Mouse (Mus musculus): ENCODE data around the gene Gucd1. TPM values are rescaled to one million over a fixed set of nuclear protein-coding genes. Genes with fewer than 3 reads are reported as not detected.
"Not testable (repeated sequence)": the region's sequence is repeated elsewhere in the genome, so short reads cannot be mapped to it uniquely, and the experiment has no call there.

Gene Gucd1
- polyA plus RNA-seq, 1 experiment from 2014 or later = 30.0 TPM

DNA sequence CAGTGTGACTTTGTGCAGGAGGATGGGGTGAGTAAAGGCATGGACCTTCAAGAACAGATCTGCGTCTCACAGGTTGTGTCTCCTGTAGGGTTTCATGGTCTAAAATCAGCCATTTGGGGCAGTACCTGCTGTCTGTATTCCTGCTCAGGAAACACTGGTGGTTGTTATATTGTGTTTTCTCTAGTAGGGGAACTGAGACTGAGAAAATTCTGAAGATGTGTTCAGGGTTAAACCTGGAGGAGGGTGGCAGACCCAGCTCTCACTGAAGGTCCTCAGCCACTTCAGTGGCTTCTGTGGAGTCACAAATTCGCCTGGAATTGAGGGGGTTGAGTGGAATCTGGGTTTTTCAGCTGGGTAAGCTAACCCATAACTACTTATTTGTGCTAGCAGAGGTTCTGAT is 12.6 kb upstream of the Gucd1 start:
- Histone ChIP-seq H3K27ac (ENCODE audit: low read depth, low read length) (no peak overlapping the region), H3K9ac (ENCODE audit: low read length) (no peak overlapping the region), H3K36me3 (ENCODE audit: control insufficient read depth, insufficient read depth, low read length) (peaks cover 7% of the 10 kb centered on the region; the same call in 1 of the 2 replicates), H3K27me3 (ENCODE audit: control insufficient read depth, insufficient read depth, low read length) (no peaks in the 10 kb centered on the region), H3K4me2 (ENCODE audit: low read depth, low read length, severe bottlenecking) (no peak overlapping the region), H3K4me1 (replicated peaks; ENCODE audit: control insufficient read depth, insufficient read depth, low read length) (no peaks in the 10 kb centered on the region), H3K9me3 (ENCODE audit: control insufficient read depth, low read length) (no peaks in the 10 kb centered on the region), H3K4me3 (ENCODE audit: low read depth, low read length) (no peak overlapping the region)
- DNase-seq (ENCODE audit: low spot score) (no peak), ATAC-seq (replicated peaks; ENCODE audit: low FRiP score) (no peak)
- WGBS = 89% methylated on average over 2 of the region's 2 CpGs

DNA sequence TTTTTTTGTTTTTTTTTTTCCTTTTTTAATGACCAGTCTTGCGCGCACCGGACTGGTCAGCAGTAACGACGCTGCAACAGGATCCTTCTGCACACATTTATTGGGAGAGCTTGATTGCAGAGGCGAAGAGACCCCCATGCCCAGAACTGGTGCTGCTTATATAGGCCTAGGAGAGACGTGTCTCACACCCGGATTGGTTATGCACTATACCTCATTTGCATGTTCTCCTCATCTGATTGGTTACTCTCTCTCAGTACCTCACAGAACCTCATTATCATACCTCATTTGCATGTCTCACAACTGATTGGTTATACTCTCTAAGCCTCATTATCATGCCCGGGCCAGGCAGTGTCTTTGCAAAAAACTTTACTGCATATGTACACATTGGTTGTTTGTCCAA is 7.7 kb upstream of the Gucd1 start:
- not testable (repeated sequence) for H3K4me2 ChIP-seq (ENCODE audit: low read depth, low read length, severe bottlenecking); H3K27me3 ChIP-seq (ENCODE audit: control insufficient read depth, insufficient read depth, low read length); H3K4me3 ChIP-seq (ENCODE audit: low read depth, low read length); H3K9ac ChIP-seq (ENCODE audit: low read length); H3K9me3 ChIP-seq (ENCODE audit: control insufficient read depth, low read length); ATAC-seq (replicated peaks; ENCODE audit: low FRiP score); H3K27ac ChIP-seq (ENCODE audit: low read depth, low read length); H3K4me1 ChIP-seq (replicated peaks; ENCODE audit: control insufficient read depth, insufficient read depth, low read length); DNase-seq (ENCODE audit: low spot score); H3K36me3 ChIP-seq (ENCODE audit: control insufficient read depth, insufficient read depth, low read length)
- WGBS = 95% methylated on average over 9 of the region's 9 CpGs

DNA sequence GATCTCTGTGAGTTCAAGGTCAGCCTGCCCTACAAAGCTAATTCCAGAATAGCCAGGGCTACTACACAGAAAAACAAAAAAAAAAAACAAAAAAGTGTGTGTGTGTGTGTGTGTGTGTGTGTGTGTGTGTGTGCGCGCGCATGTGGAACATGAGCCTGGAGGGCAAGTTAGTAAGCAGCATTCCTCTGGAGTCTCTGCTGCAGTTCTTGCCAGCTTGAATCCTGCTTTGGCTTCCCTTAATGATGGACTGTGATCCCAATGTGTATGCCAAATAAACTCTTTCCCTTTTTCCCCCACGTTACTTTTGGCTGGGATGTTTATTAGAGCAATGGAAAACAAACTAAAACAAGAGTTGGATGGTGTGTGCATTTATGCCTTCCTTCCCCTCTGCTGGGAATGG is 3.9 kb upstream of the Gucd1 start:
- Histone ChIP-seq H3K27ac (ENCODE audit: low read depth, low read length) (no peak overlapping the region), H3K36me3 (ENCODE audit: control insufficient read depth, insufficient read depth, low read length) (peaks cover 3% of the 10 kb centered on the region; the same call in 1 of the 2 replicates), H3K9me3 (ENCODE audit: control insufficient read depth, low read length) (no peaks in the 10 kb centered on the region), H3K4me2 (ENCODE audit: low read depth, low read length, severe bottlenecking) (no peak overlapping the region), H3K4me1 (replicated peaks; ENCODE audit: control insufficient read depth, insufficient read depth, low read length) (peaks cover 8% of the 10 kb centered on the region; the same call in 1 of the 2 replicates), H3K4me3 (ENCODE audit: low read depth, low read length) (no peak overlapping the region), H3K27me3 (ENCODE audit: control insufficient read depth, insufficient read depth, low read length) (no peaks in the 10 kb centered on the region), H3K9ac (ENCODE audit: low read length) (no peak overlapping the region)
- WGBS = 99% methylated on average over 4 of the region's 4 CpGs
- ATAC-seq (replicated peaks; ENCODE audit: low FRiP score) (no peak), DNase-seq (ENCODE audit: low spot score) (no peak)

- Histone ChIP-seq H3K9me3 (ENCODE audit: control insufficient read depth, low read length) (no peaks in the 10 kb centered on the region), H3K27me3 (ENCODE audit: control insufficient read depth, insufficient read depth, low read length) (no peaks in the 10 kb centered on the region), H3K4me2 (ENCODE audit: low read depth, low read length, severe bottlenecking) (no peak overlapping the region), H3K36me3 (ENCODE audit: control insufficient read depth, insufficient read depth, low read length) (no peaks in the 10 kb centered on the region; the same call in 1 of the 2 replicates), H3K4me3 (ENCODE audit: low read depth, low read length) (no peak overlapping the region), H3K9ac (ENCODE audit: low read length) (no peak overlapping the region), H3K4me1 (replicated peaks; ENCODE audit: control insufficient read depth, insufficient read depth, low read length) (peaks cover 12% of the 10 kb centered on the region), H3K27ac (ENCODE audit: low read depth, low read length) (no peak overlapping the region)
- ATAC-seq (replicated peaks; ENCODE audit: low FRiP score) = no peak
- no peak for DNase-seq (ENCODE audit: low spot score)
- WGBS = 94% methylated on average over 5 of the region's 5 CpGs
Observed at GRCm38 (mm10) chr10:75520581-75520980, 2.8 kb upstream of the Gucd1 start.

DNA sequence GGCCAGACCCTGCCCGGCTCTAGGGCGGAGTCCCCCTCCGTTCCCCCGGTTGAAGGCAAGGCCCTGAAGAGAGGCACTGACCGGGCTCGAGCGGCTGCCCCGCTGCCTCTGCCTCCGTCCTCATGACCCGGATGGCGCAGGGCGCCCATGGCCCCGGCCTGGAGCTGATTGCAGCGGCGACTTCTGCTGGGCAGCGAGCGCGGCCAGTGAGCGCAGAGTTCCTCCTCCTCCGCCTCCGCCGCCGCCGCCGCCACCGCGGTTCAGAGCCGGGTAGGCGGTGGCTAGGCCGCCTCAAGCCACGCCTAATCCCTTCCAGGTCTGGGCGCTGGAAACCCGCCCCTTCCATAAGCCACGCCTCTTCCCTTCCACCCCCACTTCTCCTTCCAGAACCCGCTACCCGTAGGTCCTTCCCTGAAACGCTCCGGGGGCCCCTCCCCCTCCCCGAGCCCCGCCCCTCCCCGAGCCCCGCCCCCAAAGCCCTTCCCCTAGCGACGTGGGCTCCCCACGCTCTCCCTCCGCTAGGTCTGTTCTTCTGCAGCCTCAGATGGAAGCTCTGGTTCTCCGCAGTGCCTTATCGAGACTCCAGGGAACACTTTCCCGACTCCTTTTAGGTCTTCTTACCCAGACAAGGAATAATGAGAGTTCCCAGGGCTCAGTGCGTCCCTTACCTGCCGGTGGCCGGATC is 557 bp downstream of the Gucd1 start, which contains the start of gene Snrpd3:
Gene Snrpd3, plus strand, starts transcription at position 479 of the 685 bp plus-strand sequence.
- WGBS = under 1% methylated on average over 36 of the region's 52 CpGs
- DNase-seq (ENCODE audit: low spot score) (peak; percentile 97), ATAC-seq (replicated peaks; ENCODE audit: low FRiP score) (peak; percentile 97)

DNA sequence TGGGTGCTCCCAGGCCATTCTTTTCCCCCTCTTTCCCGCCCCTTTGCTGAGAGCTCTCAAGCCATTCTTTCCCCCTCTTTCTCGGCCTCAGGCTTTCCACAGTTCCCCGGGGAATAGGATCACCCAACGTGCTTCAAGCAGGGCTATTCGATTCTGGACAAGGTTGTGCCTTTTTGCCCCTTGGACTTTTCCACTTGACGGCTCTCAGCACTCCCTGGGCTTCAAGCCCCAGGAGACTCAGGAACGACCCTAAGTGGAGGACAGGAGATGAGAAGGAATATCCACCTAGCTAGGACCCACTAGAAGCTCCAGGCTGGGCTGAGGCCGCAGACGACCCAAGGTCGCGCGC is 1.1 kb downstream of the Gucd1 start:
- Histone ChIP-seq H3K36me3 (ENCODE audit: control insufficient read depth, insufficient read depth, low read length) (no peaks in the 10 kb centered on the region; the same call in 1 of the 2 replicates), H3K9ac (ENCODE audit: low read length) (peak overlapping the region; percentile 88), H3K4me3 (ENCODE audit: low read depth, low read length) (peak overlapping the region; percentile 87), H3K27ac (ENCODE audit: low read depth, low read length) (peak overlapping the region; percentile 97), H3K4me1 (replicated peaks; ENCODE audit: control insufficient read depth, insufficient read depth, low read length) (peaks cover 12% of the 10 kb centered on the region), H3K9me3 (ENCODE audit: control insufficient read depth, low read length) (no peaks in the 10 kb centered on the region), H3K4me2 (ENCODE audit: low read depth, low read length, severe bottlenecking) (peak overlapping the region; percentile 86), H3K27me3 (ENCODE audit: control insufficient read depth, insufficient read depth, low read length) (no peaks in the 10 kb centered on the region)
- 1% methylated on average over 12 of the region's 12 CpGs for WGBS
- ATAC-seq (replicated peaks; ENCODE audit: low FRiP score) (no peak), DNase-seq (ENCODE audit: low spot score) (no peak)

More for the DNA sequence above, 557 bp downstream of the Gucd1 start, which contains the start of gene Snrpd3:
- peaks cover 12% of the 10 kb centered on the region for H3K4me1 ChIP-seq (replicated peaks; ENCODE audit: control insufficient read depth, insufficient read depth, low read length)
- no peaks in the 10 kb centered on the region; the same call in 1 of the 2 replicates for H3K36me3 ChIP-seq (ENCODE audit: control insufficient read depth, insufficient read depth, low read length)
- peak within 1 kb of the TSS; percentile 89 for H3K9ac ChIP-seq (ENCODE audit: low read length)
- H3K9me3 ChIP-seq (ENCODE audit: control insufficient read depth, low read length) = no peaks in the 10 kb centered on the region
- H3K4me3 ChIP-seq (ENCODE audit: low read depth, low read length) = peak within 1 kb of the TSS; percentile 87
- H3K27me3 ChIP-seq (ENCODE audit: control insufficient read depth, insufficient read depth, low read length) = no peaks in the 10 kb centered on the region
- peak within 1 kb of the TSS; percentile 86 for H3K4me2 ChIP-seq (ENCODE audit: low read depth, low read length, severe bottlenecking)
- peak within 1 kb of the TSS; percentile 97 for H3K27ac ChIP-seq (ENCODE audit: low read depth, low read length)

DNA sequence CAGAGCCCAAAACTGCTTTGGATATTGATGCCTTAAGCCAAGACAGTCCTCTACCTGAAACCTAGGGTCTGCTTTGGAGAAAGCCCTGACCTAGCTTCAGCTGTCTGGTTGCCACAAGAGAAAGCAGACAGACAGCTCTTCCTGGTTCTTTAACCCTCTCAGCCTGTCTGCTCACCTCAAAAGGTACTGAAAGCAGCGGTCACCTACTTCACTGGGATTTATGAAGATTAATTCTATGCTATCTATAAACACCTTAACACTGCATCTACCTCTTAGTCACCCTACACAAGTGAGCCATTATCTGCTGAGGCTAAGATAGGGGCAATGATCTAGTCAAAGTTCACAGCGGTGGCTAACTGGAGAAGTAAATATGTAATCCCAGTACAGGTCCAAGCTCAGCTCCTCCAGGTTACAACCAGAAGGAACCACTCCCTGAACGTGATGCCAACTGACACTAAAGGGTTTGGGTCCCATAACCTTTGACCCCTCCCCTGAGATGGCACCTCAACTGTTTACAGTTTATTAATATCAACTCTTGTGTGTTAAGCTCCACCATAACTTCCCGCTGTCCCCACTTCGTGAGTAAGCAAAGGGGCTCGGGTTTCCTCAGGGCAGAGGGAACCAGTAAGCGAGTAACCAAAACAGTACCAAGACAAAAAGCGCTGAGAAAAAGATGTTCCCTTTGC is 1.6 kb downstream of the Gucd1 start:
- Histone ChIP-seq H3K27me3 (ENCODE audit: control insufficient read depth, insufficient read depth, low read length) (no peaks in the 10 kb centered on the region), H3K9ac (ENCODE audit: low read length) (peak overlapping the region; percentile 88), H3K9me3 (ENCODE audit: control insufficient read depth, low read length) (no peaks in the 10 kb centered on the region), H3K36me3 (ENCODE audit: control insufficient read depth, insufficient read depth, low read length) (no peaks in the 10 kb centered on the region; the same call in 1 of the 2 replicates), H3K4me3 (ENCODE audit: low read depth, low read length) (peak overlapping the region; percentile 87), H3K27ac (ENCODE audit: low read depth, low read length) (no peak overlapping the region; the same call in 1 of the 2 replicates), H3K4me2 (ENCODE audit: low read depth, low read length, severe bottlenecking) (peak overlapping the region; percentile 86), H3K4me1 (replicated peaks; ENCODE audit: control insufficient read depth, insufficient read depth, low read length) (peaks cover 12% of the 10 kb centered on the region)
- DNase-seq (ENCODE audit: low spot score) (no peak), ATAC-seq (replicated peaks; ENCODE audit: low FRiP score) (no peak)
- 26% methylated on average over 8 of the region's 8 CpGs for WGBS

GRCm38 (mm10) chr10:75515216-75516037 is 2.3 kb downstream of the Gucd1 start:
- no peak overlapping the region for H3K9ac ChIP-seq (ENCODE audit: low read length)
- H3K9me3 ChIP-seq (ENCODE audit: control insufficient read depth, low read length) = no peaks in the 10 kb centered on the region
- H3K27ac ChIP-seq (ENCODE audit: low read depth, low read length) = no peak overlapping the region

More at GRCm38 (mm10) chr10:75515216-75516037, 2.3 kb downstream of the Gucd1 start:
- peaks cover 12% of the 10 kb centered on the region for H3K4me1 ChIP-seq (replicated peaks; ENCODE audit: control insufficient read depth, insufficient read depth, low read length)
- no peaks in the 10 kb centered on the region for H3K27me3 ChIP-seq (ENCODE audit: control insufficient read depth, insufficient read depth, low read length)
- 77% methylated on average over 4 of the region's 4 CpGs for WGBS
- no peak overlapping the region for H3K4me3 ChIP-seq (ENCODE audit: low read depth, low read length)
- H3K4me2 ChIP-seq (ENCODE audit: low read depth, low read length, severe bottlenecking) = peak overlapping the region; percentile 86; the same call in 1 of the 2 replicates
- H3K36me3 ChIP-seq (ENCODE audit: control insufficient read depth, insufficient read depth, low read length) = no peaks in the 10 kb centered on the region; the same call in 1 of the 2 replicates
- DNase-seq (ENCODE audit: low spot score) = no peak
- ATAC-seq (replicated peaks; ENCODE audit: low FRiP score) = no peak

Measured in forebrain, embryonic 11.5 days (tissue).